In genomic region chr12:85374561-85375272, GRCm38 (mm10) we compare ENCODE assay signal across 8 mouse cellular contexts. TPM values are rescaled to one million over a fixed set of nuclear protein-coding genes. Genes with fewer than 3 reads are reported as not detected.
A peak's percentile ranks its signal among the peaks of the same experiment; 100 is the strongest.
DNase-seq lines count a peak whose midpoint lies in the region; ATAC-seq and TF ChIP-seq lines count a peak whose summit lies in the region.

Gene Tmed10 (minus strand): TSS chr12:85374847.

- peak within 1 kb of the TSS; percentile 96 for H3K4me3 ChIP-seq in forebrain, embryonic 10.5 days
- H3K4me3 ChIP-seq in heart, embryonic 15.5 days = peak within 1 kb of the TSS; percentile 88
- H3K4me3 ChIP-seq in liver, embryonic 14.5 days (ENCODE audit: insufficient read depth in 1 of 2, low read depth in 2 of 2, low read length in 2 of 2) = peak within 1 kb of the TSS; percentile 78 to 79
- peak within 1 kb of the TSS; percentile 91 for H3K4me3 ChIP-seq in neural tube, embryonic 11.5 days (ENCODE audit: low read depth, low read length)
- H3K4me3 ChIP-seq in stomach, postnatal 0 days (ENCODE audit: low read depth, low read length) = peak within 1 kb of the TSS; percentile 75

- peak; percentile 80 to 83 for DNase-seq in CD8-positive naive resting alpha-beta T cell, adult 2 months (ENCODE audit: low read depth in 2 of 2, low spot score in 2 of 2)
- peak; percentile 85 for DNase-seq in c-Kit-positive CD71-negative TER-119-negative erythroid progenitor cells, embryonic 14.5 days (ENCODE audit: low read depth)
- DNase-seq in forebrain, embryonic 10.5 days (ENCODE audit: extremely low spot score, low spot score) = peak; percentile 89
- peak; percentile 93 to 96 for DNase-seq in kidney, postnatal 25 days
- DNase-seq in liver, embryonic 14.5 days (ENCODE audit: low read depth in 3 of 3, low spot score in 3 of 3) = peak; percentile 87 to 91 (median 90)
- DNase-seq in neural tube, embryonic 11.5 days (ENCODE audit: low spot score) = peak; percentile 89
- peak; percentile 90 for DNase-seq in stomach, postnatal 0 days (ENCODE audit: low spot score)

- H3K4me1 ChIP-seq in forebrain, embryonic 10.5 days = peaks cover 20% of the 10 kb centered on the region
- peaks cover 23% of the 10 kb centered on the region for H3K4me1 ChIP-seq in heart, embryonic 15.5 days (replicated peaks)
- H3K4me1 ChIP-seq in liver, embryonic 14.5 days (replicated peaks; ENCODE audit: control insufficient read depth in 2 of 2, insufficient read depth in 2 of 2, low read length in 1 of 2) = peaks cover 11 to 20% of the 10 kb centered on the region in 2 experiments
- H3K4me1 ChIP-seq in neural tube, embryonic 11.5 days (ENCODE audit: control insufficient read depth, insufficient read depth, low read length) = peaks cover 9% of the 10 kb centered on the region
- H3K4me1 ChIP-seq in stomach, postnatal 0 days (replicated peaks; ENCODE audit: control insufficient read depth, insufficient read depth) = 0 out of 2 replicates have a peak, but pooled peaks cover 2% of the 10 kb centered on the region

- H3K36me3 ChIP-seq in forebrain, embryonic 10.5 days (replicated peaks) = 0 out of 2 replicates have a peak, but pooled peaks cover 3% of the 10 kb centered on the region
- H3K36me3 ChIP-seq in heart, embryonic 15.5 days = no peaks in the 10 kb centered on the region
- H3K36me3 ChIP-seq in liver, embryonic 14.5 days (replicated peaks; ENCODE audit: control insufficient read depth, insufficient read depth, low read depth) = no peaks in the 10 kb centered on the region
- H3K36me3 ChIP-seq in neural tube, embryonic 11.5 days (ENCODE audit: control insufficient read depth, insufficient read depth, low read length) = no peaks in the 10 kb centered on the region
- H3K36me3 ChIP-seq in stomach, postnatal 0 days (ENCODE audit: control insufficient read depth, insufficient read depth, low read length) = no peaks in the 10 kb centered on the region

- H3K4me2 ChIP-seq in heart, embryonic 15.5 days = peak within 1 kb of the TSS; percentile 64
- peak within 1 kb of the TSS; percentile 93 for H3K4me2 ChIP-seq in liver, embryonic 14.5 days (ENCODE audit: low read depth)
- peak within 1 kb of the TSS; percentile 73 for H3K4me2 ChIP-seq in neural tube, embryonic 11.5 days (ENCODE audit: low read depth)
- peak within 1 kb of the TSS; percentile 69 for H3K4me2 ChIP-seq in stomach, postnatal 0 days (replicated peaks; ENCODE audit: low read depth)

- H3K9ac ChIP-seq in heart, embryonic 15.5 days = peak within 1 kb of the TSS; percentile 94
- H3K9ac ChIP-seq in liver, embryonic 14.5 days (replicated peaks) = peak within 1 kb of the TSS; percentile 86
- peak within 1 kb of the TSS; percentile 95 for H3K9ac ChIP-seq in neural tube, embryonic 11.5 days (ENCODE audit: low read length)
- H3K9ac ChIP-seq in stomach, postnatal 0 days (ENCODE audit: low read length) = peak within 1 kb of the TSS; percentile 88

- TF ChIP-seq EP300 in liver, embryonic 14.5 days (IDR thresholded peaks at IDR 0.05; ENCODE audit: low read depth) = no peak; the same call in 1 of the 2 replicates
- TF ChIP-seq EP300 in stomach, postnatal 0 days (optimal IDR thresholded peaks at IDR 0.05) = peak; percentile 51

- no peaks in the 10 kb centered on the region for H3K27me3 ChIP-seq in forebrain, embryonic 10.5 days (ENCODE audit: poor library complexity, severe bottlenecking)
- no peaks in the 10 kb centered on the region for H3K27me3 ChIP-seq in heart, embryonic 15.5 days
- H3K27me3 ChIP-seq in liver, embryonic 14.5 days (ENCODE audit: control insufficient read depth, insufficient read depth, low read length) = no peaks in the 10 kb centered on the region
- H3K27me3 ChIP-seq in neural tube, embryonic 11.5 days (ENCODE audit: control insufficient read depth, insufficient read depth, low read length) = no peaks in the 10 kb centered on the region
- no peaks in the 10 kb centered on the region for H3K27me3 ChIP-seq in stomach, postnatal 0 days (ENCODE audit: control insufficient read depth, insufficient read depth, low read length)

- peak within 1 kb of the TSS; percentile 95 for H3K27ac ChIP-seq in forebrain, embryonic 10.5 days
- peak within 1 kb of the TSS; percentile 90 for H3K27ac ChIP-seq in heart, embryonic 15.5 days
- H3K27ac ChIP-seq in liver, embryonic 14.5 days = peak within 1 kb of the TSS; percentile 64
- H3K27ac ChIP-seq in neural tube, embryonic 11.5 days (ENCODE audit: low read depth, low read length) = peak within 1 kb of the TSS; percentile 54; the same call in 1 of the 2 replicates
- H3K27ac ChIP-seq in stomach, postnatal 0 days (replicated peaks) = peak within 1 kb of the TSS; percentile 95

- peak; percentile 29 for TF ChIP-seq CTCF in liver, embryonic 14.5 days (IDR thresholded peaks at IDR 0.05; ENCODE audit: low read depth)
- peak; percentile 26; the same call in 1 of the 2 replicates for TF ChIP-seq CTCF in stomach, postnatal 0 days (IDR thresholded peaks at IDR 0.05; ENCODE audit: low read depth)

- peak; percentile 90 for ATAC-seq in heart, embryonic 15.5 days (replicated peaks; ENCODE audit: insufficient number of reproducible peaks, insufficient read depth, low FRiP score, low read depth)
- peak; percentile 93 for ATAC-seq in liver, embryonic 14.5 days (ENCODE audit: insufficient read depth)
- peak; percentile 94 for ATAC-seq in neural tube, embryonic 11.5 days (ENCODE audit: insufficient read depth, low FRiP score, low TSS enrichment)
- ATAC-seq in stomach, postnatal 0 days (ENCODE audit: low FRiP score, low TSS enrichment) = peak; percentile 93

- no peaks in the 10 kb centered on the region for H3K9me3 ChIP-seq in forebrain, embryonic 10.5 days
- H3K9me3 ChIP-seq in heart, embryonic 15.5 days (replicated peaks) = no peaks in the 10 kb centered on the region
- no peaks in the 10 kb centered on the region for H3K9me3 ChIP-seq in liver, embryonic 14.5 days (ENCODE audit: control insufficient read depth, low read length)
- H3K9me3 ChIP-seq in neural tube, embryonic 11.5 days (ENCODE audit: control insufficient read depth, low read length) = no peaks in the 10 kb centered on the region
- H3K9me3 ChIP-seq in stomach, postnatal 0 days (ENCODE audit: control insufficient read depth, low read length) = no peaks in the 10 kb centered on the region

- under 1% methylated on average over 37 of the region's 37 CpGs for WGBS in forebrain, embryonic 10.5 days
- under 1% methylated on average over 37 of the region's 37 CpGs for WGBS in heart, embryonic 15.5 days
- under 1% methylated on average over 36 of the region's 37 CpGs for WGBS in liver, embryonic 14.5 days (ENCODE audit: insufficient replicate concordance)
- under 1% methylated on average over 33 of the region's 37 CpGs for WGBS in neural tube, embryonic 11.5 days
- WGBS in stomach, postnatal 0 days = under 1% methylated on average over 34 of the region's 37 CpGs

RNA-seq across cellular contexts. Expression of gene Tmed10, which starts in this region (rescaled TPM):
- polyA plus RNA-seq in forebrain, embryonic 10.5 days (2016; fragmentation: Nextera tagmentation; extraction: Ambion mirVana) = 245 and 247 TPM in 2 replicates
- 240 and 248 TPM in 2 replicates for polyA plus RNA-seq in heart, embryonic 15.5 days (2015; fragmentation: Nextera tagmentation; extraction: Ambion mirVana)
- polyA plus RNA-seq in liver, embryonic 14.5 days (2012; rRNA removed) = 43.7 and 67.2 TPM in 2 replicates
- 174 and 175 TPM in 2 replicates for polyA plus RNA-seq in liver, embryonic 14.5 days (2014; fragmentation: Nextera tagmentation; extraction: Ambion mirVana)
- polyA plus RNA-seq in neural tube, embryonic 11.5 days (2014; fragmentation: Nextera tagmentation; extraction: Ambion mirVana) = 271 and 286 TPM in 2 replicates
- polyA plus RNA-seq in stomach, postnatal 0 days (2015; fragmentation: Nextera tagmentation; extraction: Ambion mirVana) = 351 and 370 TPM in 2 replicates

Comparison
In these comparisons a context has a peak if more than half of its experiments do, and no peak if none do; other contexts are left out.
1. Peak in every context shown above with its lines: DNase-seq, ATAC-seq, H3K4me3 ChIP-seq and H3K27ac ChIP-seq.